Mouse (Mus musculus): ENCODE measurements around the gene Olfm2.
"Not testable (repeated sequence)": the region's sequence is repeated elsewhere in the genome, so short reads cannot be mapped to it uniquely, and the experiment has no call there.

GRCm38 (mm10) chr9:20690449-20690848 lies 55.7 kb downstream of the Olfm2 start:
- TF ChIP-seq POLR2AphosphoS5 (IDR thresholded peaks at IDR 0.05; ENCODE audit: insufficient replicate concordance, low read depth, low read length); CTCF (IDR thresholded peaks at IDR 0.05; ENCODE audit: low read depth, low read length): not testable (repeated sequence)

Data from G1E (cell line).